8 mouse cellular contexts compared by ENCODE assay signal in genomic region chr5:66069470-66070144, GRCm38 (mm10).
A peak's percentile ranks its signal among the peaks of the same experiment; 100 is the strongest.
DNase-seq lines count a peak whose midpoint lies in the region; ATAC-seq and TF ChIP-seq lines count a peak whose summit lies in the region.

No protein-coding gene starts in this region.

- intact Hi-C loops in heart, postnatal 10 days (cut with DNase I) = no loop called here

- TF ChIP-seq POLR2A in spleen, adult 2 months (IDR thresholded peaks at IDR 0.05; ENCODE audit: low read depth, low read length) = peak; percentile 44; the same call in 1 of the 2 replicates

- no peak for TF ChIP-seq CTCF in spleen, adult 2 months (IDR thresholded peaks at IDR 0.05; ENCODE audit: extremely low read depth, insufficient read depth, insufficient read length, insufficient replicate concordance)

- H3K27ac ChIP-seq in spleen, adult 2 months (ENCODE audit: insufficient read depth, low read length) = peak overlapping the region; percentile 94

- under 1% methylated on average over 27 of the region's 27 CpGs for WGBS in spleen, adult 2 months

- H3K36me3 ChIP-seq in spleen, adult 2 months (ENCODE audit: control insufficient read depth, insufficient read depth, low read length) = no peaks in the 10 kb centered on the region

- peaks cover 27% of the 10 kb centered on the region; the same call in 1 of the 2 replicates for H3K4me1 ChIP-seq in spleen, adult 2 months (ENCODE audit: control insufficient read depth, insufficient read depth, insufficient read length)

- H3K4me3 ChIP-seq in spleen, adult 2 months (ENCODE audit: extremely low read depth, insufficient read depth, insufficient read length) = peak overlapping the region; percentile 72

- DNase-seq in ovary, postnatal 36 days (ENCODE audit: low spot score) = peak; percentile 44
- no peak for DNase-seq in ovary, adult 18-20 months (ENCODE audit: low spot score)
- DNase-seq in embryo, embryonic 9.5 days (ENCODE audit: extremely low spot score) = peak; percentile 47
- DNase-seq in heart, postnatal 10 days = peak; percentile 39 to 42
- peak; percentile 78 to 80 for DNase-seq in kidney, postnatal 36 days
- DNase-seq in spleen, adult 2 months (ENCODE audit: low read depth in 1 of 2, low spot score in 2 of 2) = peak; percentile 67
- no peak for DNase-seq in cerebellum, postnatal 4 days (ENCODE audit: low spot score in 2 of 2)

- no peaks in the 10 kb centered on the region for H3K27me3 ChIP-seq in spleen, adult 2 months (ENCODE audit: control insufficient read depth, insufficient read depth, low read length)

- peak; percentile 72 for ATAC-seq in megakaryocyte progenitor cell, adult 5-6 weeks (replicated peaks; ENCODE audit: poor library complexity)

Comparison
In these comparisons a context has a peak if more than half of its experiments do, and no peak if none do; other contexts are left out.
1. DNase-seq: peak in ovary, postnatal 36 days (single experiment), embryo, embryonic 9.5 days (single experiment), heart, postnatal 10 days (2 of 2), kidney, postnatal 36 days (2 of 2) and spleen, adult 2 months (2 of 2); none in ovary, adult 18-20 months (single experiment) and cerebellum, postnatal 4 days (0 of 2).